Mouse (Mus musculus) lung, postnatal 36 days (tissue): Measurements from ENCODE around the gene Cradd.

Source experiments
- DNase-seq: peaks from one replicate; pipeline ENCODE4 v3.0.0; 2022; ENCODE audit warnings: mixed read lengths

The Cradd gene

GRCm38 (mm10) chr10:95323393-95324277 is at the start of gene Cradd:
TSS of gene Cradd (minus strand) at chr10:95324133.
- DNase-seq, result peak; percentile 97

- no peak for DNase-seq
Measured at GRCm38 (mm10) chr10:95373340-95373739, 49.4 kb upstream of the Cradd start.

- DNase-seq, result no peak
Measured at GRCm38 (mm10) chr10:95371942-95372341, 48.0 kb upstream of the Cradd start.

GRCm38 (mm10) chr10:95369190-95369589 is 45.3 kb upstream of the Cradd start:
- no peak for DNase-seq

- no peak for DNase-seq
Measured at GRCm38 (mm10) chr10:95368151-95368550, 44.2 kb upstream of the Cradd start.

GRCm38 (mm10) chr10:95367661-95368089 is 43.7 kb upstream of the Cradd start:
- no peak for DNase-seq

- no peak for DNase-seq
Measured at GRCm38 (mm10) chr10:95367241-95367640, 43.3 kb upstream of the Cradd start.

GRCm38 (mm10) chr10:95362326-95362725 is 38.4 kb upstream of the Cradd start:
- DNase-seq, result no peak

GRCm38 (mm10) chr10:95361260-95361841 is 37.4 kb upstream of the Cradd start:
- DNase-seq, result peak; percentile 86

- no peak for DNase-seq
Measured at GRCm38 (mm10) chr10:95360048-95360447, 36.1 kb upstream of the Cradd start.

GRCm38 (mm10) chr10:95357721-95358120 is 33.8 kb upstream of the Cradd start:
- no peak for DNase-seq

- no peak for DNase-seq
Measured at GRCm38 (mm10) chr10:95356711-95357110, 32.8 kb upstream of the Cradd start.

- no peak for DNase-seq
Measured at GRCm38 (mm10) chr10:95355678-95356268, 31.8 kb upstream of the Cradd start.

GRCm38 (mm10) chr10:95354673-95355072 is 30.7 kb upstream of the Cradd start:
- DNase-seq, result no peak

GRCm38 (mm10) chr10:95354047-95354446 is 30.1 kb upstream of the Cradd start:
- no peak for DNase-seq

- DNase-seq, result no peak
Measured at GRCm38 (mm10) chr10:95348457-95348856, 24.5 kb upstream of the Cradd start.

GRCm38 (mm10) chr10:95347776-95348175 is 23.8 kb upstream of the Cradd start:
- DNase-seq, result no peak

- no peak for DNase-seq
Measured at GRCm38 (mm10) chr10:95342833-95343590, 19.1 kb upstream of the Cradd start.

GRCm38 (mm10) chr10:95340676-95341075 is 16.7 kb upstream of the Cradd start:
- no peak for DNase-seq

- DNase-seq, result no peak
Measured at GRCm38 (mm10) chr10:95337589-95337988, 13.7 kb upstream of the Cradd start.

GRCm38 (mm10) chr10:95336781-95337544 is 13.0 kb upstream of the Cradd start:
- no peak for DNase-seq

- no peak for DNase-seq
Measured at GRCm38 (mm10) chr10:95334826-95335225, 10.9 kb upstream of the Cradd start.
